Mouse (Mus musculus): ENCODE results near the gene Ugt1a8.

DNA sequence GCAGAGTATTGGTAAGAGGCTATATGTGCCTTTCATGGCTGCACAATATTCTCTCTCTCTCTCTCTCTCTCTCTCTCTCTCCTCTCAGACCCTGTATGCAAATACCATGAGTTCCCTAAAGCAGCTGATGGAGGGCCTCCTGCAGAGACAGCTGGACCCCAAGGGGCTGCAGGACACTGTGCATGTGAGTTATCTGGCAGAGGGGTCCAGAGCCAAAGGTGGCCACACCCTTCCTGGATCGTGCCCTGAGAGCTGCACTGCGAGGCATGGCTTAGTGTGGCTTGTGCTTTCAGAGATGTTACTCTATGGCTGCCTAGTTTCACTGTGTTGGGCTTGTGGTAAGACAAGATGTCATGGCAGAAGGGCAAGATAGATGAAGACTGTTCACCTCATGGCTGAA lies 160.0 kb downstream of the Ugt1a8 start:
- TF ChIP-seq CTCF (IDR thresholded peaks at IDR 0.05; ENCODE audit: low read depth, low read length) (no peak), POLR2A (IDR thresholded peaks at IDR 0.05; ENCODE audit: extremely low read depth, insufficient read depth, low read length) (no peak)
